Mouse (Mus musculus) heart, postnatal 25 days (tissue): ENCODE data around the gene Cdk14. TPM values are rescaled to one million over a fixed set of nuclear protein-coding genes. Genes with fewer than 3 reads are reported as not detected.

Experiments used
- DNase-seq: peaks from one replicate; pipeline ENCODE4 v3.0.0; 2022; ENCODE audit warnings: low spot score
- intact Hi-C: fragments of 180-260 bp; cut with DNase I; formaldehyde crosslinking; loops from one replicate; pipeline ENCODE4 v1.15.1; 2025
- total RNA-seq, 2 experiments: library from RNA; stranded (reverse); gene quantifications; 2 replicates each; pipeline ENCODE4 v1.2.3; 2021

Cdk14 gene
- total RNA-seq, 2 experiments from 2014 or later: 9.8 to 10.2 TPM

DNA sequence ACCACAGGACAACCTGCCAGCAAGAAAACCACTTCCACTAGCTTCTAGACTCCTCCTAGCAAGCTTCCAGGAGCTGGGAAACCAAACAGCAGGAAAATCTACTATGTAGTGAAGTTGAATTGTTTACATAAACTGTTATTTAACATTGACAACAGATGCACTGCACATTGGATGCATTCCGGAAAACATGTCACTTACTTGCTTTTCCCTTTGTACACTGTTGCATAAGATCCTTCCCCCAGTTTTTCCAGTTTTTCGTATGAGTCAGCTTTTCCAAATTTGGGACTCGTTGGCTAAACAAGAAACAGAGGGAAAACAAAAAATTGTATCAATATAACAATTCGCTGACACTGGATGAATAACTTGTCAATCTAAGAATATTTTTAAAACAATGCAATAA, 193.1 kb downstream of the Cdk14 start:
- no peak for DNase-seq

DNA sequence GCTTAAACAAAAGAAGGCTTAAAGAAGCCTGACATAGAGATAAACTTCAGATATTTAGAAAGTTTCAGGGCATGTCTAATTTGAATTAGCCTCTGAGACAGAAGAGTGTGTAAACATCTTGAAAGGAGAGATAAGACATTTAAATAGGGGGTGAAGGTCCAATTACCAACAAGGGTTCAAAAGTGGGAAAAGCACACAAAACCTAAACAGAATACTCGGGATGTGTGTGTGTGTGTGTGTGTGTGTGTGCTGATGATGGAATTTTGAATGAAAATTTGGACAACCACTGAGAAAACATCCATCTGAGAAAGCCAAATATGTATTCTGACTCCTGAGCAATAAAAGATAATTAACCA, 208.4 kb downstream of the Cdk14 start:
- intact Hi-C loops: no loop called here
- no peak for DNase-seq

More for the DNA sequence above, 193.1 kb downstream of the Cdk14 start:
- intact Hi-C loops: no loop called here

DNA sequence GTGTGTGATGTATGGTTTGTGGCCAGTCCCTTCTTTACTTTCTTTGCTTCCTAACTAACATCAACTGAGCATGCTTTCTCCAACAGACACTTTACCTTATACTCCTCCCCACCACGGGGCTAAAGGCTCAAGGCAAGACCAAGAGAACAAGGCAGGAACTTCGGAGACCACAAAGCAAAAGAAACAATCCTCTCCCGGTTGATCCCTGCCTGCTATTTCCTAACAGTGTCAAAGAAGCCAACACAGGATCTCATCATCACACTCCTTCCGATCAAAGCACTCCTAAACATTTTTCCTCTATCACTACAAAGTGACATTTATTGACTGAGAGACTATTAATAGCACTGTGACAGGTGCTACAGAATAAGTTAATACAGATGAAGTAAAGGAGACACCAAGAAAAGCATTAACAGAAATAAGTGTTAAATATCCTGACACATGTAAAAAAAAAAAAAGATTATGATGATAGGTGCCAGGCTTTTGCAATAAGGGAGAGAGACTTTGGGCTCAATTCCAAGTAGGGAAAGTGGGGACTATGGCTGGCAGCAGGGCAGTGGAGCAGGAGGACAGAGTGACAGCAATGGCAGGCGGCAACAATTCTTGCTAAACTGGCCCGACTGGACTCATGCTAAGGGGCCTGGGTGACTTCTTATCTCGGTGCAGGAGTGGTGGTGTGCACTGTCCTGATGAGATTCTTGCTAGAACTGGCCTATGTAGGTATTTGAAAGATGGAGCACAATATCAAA, 208.9 kb downstream of the Cdk14 start:
- no peak for DNase-seq
- intact Hi-C loops: no loop called here

DNA sequence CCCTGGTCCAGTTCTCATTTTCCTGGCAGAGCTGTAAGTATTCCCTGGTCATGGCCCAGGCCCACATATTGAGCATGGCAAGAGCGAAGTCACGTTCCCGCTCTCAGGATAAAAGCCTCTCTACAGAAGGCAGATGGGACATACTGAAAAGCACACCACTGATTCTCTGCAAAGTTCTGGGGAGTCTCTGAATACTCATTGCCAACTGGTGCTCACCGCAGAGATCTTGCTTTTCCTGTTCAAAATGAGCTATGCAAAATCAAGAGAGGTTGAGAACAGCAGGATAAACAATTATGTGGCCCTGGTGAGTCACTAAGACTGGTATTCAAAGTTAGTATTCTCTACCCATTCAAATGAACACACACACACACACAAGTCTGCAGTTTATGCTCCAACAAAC, 212.1 kb downstream of the Cdk14 start:
- DNase-seq: no peak
- intact Hi-C loops: no loop called here

DNA sequence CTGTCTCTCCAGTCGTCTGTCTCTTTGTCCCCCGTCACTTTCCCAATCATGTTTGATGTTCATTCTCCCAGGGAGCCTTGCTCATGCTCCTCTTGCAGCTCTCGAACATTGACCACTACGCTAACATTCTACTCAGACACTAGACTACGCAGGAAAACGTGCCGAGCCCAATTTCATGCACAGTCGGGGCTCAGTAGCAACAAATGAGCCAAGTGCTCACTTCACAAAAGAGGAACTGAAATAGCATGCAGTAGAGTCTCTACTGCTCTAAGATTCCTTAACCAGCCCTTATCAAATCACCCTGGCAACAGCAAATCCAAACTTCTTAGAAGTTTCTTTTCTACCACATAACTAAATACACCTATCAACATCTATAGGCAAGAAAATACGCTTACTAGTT, 214.1 kb downstream of the Cdk14 start:
- intact Hi-C loops: no loop called here
- DNase-seq: no peak

DNA sequence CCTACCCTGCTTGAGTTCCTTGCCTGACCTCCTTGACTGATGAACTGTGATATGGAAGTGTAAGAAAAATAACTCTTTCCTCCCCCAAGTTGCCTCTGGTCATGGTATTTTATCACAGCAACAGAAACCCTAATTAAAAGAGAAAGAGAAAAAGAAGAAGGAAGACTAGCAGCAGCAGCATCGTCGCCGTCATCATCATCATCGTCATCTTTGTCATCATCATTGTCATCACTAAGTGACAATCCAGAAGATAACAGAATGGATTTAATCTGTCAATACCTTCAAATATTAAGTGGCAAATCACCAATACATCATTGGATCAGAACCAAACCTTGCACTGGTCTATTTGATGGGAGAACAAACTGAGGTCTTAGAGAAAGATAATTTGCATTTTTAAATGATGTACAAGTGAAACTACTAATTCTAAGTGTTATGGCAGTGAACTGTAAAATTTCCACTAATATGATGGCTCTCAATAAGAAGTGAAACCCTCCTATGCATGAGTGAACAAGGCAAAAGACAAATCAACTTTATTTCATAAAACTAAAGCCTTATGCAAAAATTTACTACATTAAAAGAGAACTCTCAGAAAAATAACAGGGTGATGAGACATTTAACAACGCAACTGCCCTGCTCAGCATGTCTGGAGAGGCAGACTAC, 225.4 kb downstream of the Cdk14 start:
- no peak for DNase-seq
- intact Hi-C loops: no loop called here

DNA sequence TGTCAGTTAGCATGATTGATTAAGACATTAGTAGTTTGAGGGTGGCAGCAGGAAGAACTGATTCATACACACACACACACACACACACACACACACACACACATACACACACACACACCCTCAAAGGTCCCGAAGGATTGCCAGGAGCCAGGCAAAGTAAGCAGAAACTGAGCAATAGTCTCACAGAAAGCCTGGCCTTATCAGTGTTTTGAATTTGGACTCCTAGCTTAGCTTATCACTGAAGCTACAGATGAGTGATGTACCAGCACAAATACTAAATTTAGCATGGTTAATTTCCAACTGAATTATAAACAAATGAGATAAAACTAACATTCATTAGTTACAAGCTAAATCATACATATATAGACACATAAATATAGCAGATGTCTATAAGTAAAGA, 230.5 kb downstream of the Cdk14 start:
- intact Hi-C loops: no loop called here
- no peak for DNase-seq

DNA sequence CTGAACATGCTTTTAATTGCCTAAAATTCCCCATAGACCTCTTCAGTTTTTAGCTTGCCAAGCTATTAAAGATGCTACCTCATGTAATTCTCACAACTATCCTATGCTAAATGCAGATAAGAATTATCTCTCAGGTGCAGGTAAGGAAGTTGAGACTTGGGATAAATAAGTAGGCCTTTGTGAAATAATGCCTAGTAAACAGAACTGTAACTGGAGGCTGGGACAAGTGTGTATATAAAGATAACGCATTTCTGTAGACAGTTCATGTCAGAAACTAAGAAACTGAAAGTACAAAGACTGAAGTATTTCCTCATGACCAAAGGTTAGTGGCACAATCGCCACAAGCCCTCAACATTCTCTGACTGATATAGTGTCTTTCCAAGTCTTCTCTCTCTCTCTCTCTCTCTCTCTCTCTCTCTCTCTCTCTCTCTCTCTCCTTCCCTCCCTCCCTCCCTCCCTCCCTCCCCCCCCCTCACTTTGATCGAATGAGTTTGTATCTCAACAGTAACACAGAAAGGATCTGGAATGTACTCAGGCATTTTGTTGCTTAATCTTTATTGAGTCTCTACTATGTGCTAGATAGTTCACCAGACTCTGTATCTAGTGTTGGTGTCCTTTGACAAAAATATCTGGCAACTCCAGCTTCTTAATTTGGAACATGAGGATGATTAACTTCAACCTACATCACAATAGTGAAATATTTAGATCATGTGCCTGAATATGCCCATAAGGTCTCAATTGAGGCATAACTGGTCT, 233.9 kb downstream of the Cdk14 start:
- no peak for DNase-seq

DNA sequence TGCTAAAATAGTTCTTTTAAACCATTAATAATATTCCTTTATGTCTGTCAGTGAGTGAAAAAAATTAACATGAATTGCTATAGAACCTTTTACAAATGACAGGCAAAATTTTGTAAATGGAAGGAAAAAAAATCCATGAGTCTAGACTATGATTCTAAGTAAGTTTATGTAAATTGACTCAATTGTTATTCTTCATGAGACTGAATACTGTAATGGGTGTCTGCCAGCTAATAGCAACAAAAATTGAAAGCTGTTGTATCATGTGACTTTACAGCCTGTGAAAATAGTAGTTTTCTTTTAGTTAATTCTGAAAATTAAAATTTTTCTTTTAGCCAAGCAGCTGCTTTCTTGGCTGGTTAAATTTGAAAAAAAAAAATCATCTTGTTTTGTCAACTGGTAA, 234.6 kb downstream of the Cdk14 start:
- intact Hi-C loops: no loop called here
- no peak for DNase-seq

More for the DNA sequence above, 233.9 kb downstream of the Cdk14 start:
- intact Hi-C loops: no loop called here

DNA sequence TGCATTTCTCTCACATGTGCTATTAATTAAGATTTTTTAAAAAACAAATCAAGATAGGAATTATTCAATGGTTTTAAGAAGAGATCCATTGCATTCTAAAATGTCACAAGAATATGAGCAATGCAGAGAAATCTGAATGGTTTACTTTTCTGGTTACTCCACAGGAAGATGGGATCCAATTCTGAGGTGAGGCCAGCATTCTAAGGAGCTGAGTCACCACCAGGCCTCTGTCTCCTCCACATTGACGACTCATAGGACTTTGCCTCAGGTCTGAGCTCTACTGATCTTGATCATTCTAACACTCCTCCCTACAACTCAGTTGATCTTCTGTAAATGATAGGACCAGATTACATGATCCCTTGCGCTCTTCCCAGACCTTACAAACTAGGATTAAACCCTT, 239.4 kb downstream of the Cdk14 start:
- intact Hi-C loops: loop anchor here (5.0 kb wide), 1 partner anchor 202 kb away; no protein-coding TSS in a partner anchor
- DNase-seq: no peak

DNA sequence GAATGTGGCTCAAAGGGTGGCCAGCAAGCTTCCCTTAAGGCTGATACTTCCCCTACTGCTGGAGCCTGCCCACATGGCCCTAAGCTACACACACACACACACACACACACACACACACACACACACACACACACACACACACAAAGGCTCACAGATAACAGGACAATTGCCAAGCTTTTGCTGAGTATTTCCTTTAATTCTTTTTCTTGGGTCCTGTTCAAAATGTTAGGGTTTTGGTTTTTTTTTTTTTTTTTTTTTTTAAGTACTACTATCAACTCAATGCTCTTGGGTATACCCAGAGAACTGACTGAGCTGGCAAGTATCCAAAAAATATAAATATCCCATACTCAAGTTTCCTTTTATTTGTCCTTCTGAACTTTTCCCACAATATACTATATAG, 239.8 kb downstream of the Cdk14 start:
- DNase-seq: no peak
- intact Hi-C loops: loop anchor here (5.0 kb wide), 1 partner anchor 202 kb away; no protein-coding TSS in a partner anchor

DNA sequence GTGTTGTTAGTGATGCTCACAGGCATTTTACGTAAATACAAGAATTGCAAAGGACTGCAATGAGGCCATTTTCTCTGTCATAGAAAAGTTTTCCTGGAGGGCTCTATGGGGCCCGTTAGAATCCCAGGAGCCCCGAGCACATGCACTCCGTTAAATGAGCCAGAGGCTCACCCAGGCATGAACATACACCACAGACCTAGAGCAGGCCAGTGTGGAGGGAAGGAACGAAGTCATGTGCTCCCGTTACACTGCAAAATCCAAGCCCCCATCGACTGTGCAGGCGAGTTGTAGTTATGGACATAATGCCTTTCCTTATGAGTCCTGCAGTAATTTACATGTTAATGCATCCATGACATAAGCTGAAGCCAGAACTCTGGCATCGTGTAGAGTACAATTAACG, 244.1 kb downstream of the Cdk14 start:
- no peak for DNase-seq
- intact Hi-C loops: no loop called here

DNA sequence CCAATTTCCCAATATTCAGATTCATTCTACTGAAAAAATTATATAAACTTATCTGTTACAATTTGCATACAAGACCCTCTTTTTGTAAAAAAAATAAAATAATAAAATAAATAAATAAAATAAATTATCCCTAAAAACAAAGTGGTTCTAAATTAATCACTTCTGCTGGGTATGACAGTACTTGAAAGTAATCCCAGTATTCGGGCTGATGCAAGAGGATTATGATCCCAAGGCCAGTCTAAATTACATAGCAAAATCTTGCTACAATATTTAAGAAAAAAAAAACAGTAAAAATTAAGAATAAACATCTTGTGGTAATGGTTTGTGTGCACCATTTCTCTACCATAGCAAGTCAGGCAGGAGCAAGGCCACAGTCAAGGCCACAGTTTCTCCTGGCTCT, 244.5 kb downstream of the Cdk14 start:
- intact Hi-C loops: no loop called here
- DNase-seq: no peak

DNA sequence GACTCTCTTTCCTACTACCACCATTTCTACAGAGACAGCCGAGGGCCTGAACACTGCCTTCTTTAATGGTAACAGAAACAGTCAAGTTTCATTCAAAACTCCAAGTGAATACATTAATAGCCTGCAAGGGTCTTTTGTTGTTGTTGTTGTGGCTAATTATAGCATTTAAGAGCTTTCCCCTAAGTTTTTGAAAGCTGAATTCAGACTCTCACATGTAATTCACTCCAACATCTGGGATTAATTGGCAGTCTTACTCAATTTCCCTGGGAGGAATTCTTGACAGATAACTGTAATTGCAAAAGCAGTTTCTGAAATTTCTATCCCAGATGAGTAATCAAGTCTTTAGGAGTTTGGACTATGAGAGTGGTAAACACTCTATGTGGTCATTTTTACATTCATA, 245.0 kb downstream of the Cdk14 start:
- no peak for DNase-seq
- intact Hi-C loops: no loop called here

DNA sequence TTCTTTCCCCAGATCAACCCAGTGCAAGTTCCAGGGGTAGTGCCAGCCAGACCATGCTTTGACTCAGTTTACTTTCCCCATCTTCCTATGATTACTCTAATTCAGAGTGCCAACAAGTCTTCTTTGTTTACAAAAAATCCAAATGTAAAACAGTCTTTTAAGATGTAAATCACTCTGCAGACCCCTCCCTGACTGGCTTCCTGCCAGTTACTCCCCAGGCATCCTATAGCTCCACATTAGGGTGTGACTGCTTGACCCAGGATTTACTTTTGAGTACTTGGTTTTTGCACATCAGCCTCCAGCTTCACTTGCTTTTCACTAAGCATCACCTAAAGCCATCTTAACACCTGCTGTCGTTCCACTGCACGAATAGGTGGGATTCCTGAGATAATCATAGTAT, 254.0 kb downstream of the Cdk14 start:
- DNase-seq: no peak
- intact Hi-C loops: no loop called here

DNA sequence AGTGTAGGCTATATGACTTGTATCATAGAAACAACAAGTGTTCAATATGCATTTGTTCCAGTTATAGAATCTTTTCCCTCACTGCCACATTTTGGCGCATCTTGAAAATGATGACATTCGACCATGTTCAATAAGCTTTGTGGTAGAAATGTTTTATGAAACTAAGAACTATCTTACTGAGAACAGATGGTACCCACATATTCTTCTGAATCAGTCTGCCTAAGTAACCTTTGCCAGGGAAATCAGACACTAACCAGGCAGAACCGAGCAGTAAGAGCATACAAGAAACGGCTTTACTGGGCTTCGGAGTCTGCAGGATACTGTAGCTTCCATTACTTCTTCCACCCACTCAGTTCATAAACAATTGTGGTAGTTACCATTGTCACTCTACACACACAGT, 255.8 kb downstream of the Cdk14 start:
- no peak for DNase-seq
- intact Hi-C loops: no loop called here

DNA sequence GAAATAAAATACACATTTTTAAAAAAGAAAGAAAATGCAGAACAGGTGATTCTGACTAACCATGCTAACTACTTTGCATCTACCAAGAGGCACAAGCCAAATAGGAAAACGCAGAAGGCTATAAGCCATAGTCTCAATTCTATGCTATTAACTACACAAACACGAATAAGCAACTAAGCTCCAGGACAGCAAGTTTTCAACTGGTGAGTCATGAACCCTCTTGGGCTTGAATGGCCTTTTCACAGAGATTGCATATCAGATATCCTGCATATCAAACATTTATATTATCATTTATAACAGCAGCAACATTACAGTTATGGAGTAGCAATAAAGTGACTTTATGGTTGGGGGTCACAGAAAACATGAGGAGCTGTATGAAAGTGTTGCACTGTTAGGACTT, 256.3 kb downstream of the Cdk14 start:
- intact Hi-C loops: no loop called here

DNA sequence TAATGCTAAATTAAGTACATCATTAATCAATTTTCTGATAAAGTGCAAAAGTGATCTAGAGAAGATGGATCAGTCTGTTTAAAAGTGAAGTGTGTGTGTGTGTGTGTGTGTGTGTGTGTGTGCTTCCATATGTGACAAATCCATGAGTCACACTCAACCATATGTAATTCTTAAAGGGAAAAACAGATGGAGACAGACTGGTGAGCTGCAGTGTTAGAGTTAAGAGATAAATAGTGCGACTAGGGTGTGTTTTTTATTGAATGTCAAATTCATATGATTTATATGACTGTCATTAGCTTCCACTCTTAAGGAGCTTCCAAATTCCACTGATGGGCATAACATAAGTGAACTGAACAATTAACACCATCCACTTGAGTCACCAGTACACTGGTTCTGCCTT, 260.6 kb downstream of the Cdk14 start:
- no peak for DNase-seq
- intact Hi-C loops: no loop called here

More for the DNA sequence above, 256.3 kb downstream of the Cdk14 start:
- DNase-seq: no peak

DNA sequence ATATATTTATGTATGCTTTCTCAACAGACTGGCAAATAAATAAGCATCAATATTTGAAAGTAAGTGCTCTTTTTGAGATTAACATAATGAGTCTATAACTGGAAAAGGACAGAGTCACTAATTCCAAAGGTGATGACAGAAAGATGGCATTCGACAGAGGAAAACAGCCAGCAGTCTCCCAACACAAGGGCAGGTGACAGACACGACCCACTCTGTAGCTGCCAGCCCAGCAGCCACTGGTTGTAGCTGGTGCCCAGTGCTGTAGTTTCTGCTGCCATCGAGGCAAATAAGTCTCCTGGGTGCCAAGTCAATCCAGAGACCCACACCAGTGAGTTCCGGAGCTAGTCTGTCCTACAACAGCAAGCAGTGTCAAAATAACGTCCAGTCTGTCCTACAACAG, 280.3 kb downstream of the Cdk14 start:
- DNase-seq: no peak
- intact Hi-C loops: no loop called here

DNA sequence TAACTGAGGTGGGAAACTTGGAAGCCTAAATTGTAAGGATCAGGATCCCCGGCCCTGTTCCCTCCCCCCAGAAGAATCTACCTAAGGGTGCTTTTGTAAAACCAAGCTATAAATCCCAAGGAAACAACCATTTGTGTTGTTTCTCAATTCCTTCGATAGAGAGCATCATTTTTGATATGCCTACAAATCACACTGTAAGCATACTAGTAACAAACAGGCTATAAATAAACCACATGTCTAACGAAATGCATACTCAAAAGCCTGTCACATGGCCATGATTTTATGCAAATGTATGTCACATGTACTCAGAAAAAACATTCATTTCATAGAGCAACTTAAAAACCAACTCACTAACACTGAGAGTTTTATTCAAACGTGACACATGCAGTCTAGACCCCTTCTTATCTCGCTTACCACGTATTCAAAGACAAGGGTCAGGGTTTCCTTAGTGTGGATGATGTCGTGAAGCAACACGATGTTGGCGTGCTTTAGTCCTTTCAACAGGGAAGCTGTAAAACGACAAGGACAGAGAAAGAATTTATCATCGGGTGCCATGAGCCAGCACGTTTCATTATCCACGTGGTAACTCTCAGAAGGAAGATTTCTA, 285.1 kb downstream of the Cdk14 start:
- intact Hi-C loops: no loop called here
- no peak for DNase-seq
